Mouse (Mus musculus) hindbrain, embryonic 15.5 days (tissue): Measurements from ENCODE around the gene Cnst. TPM values are rescaled to one million over a fixed set of nuclear protein-coding genes. Genes with fewer than 3 reads are reported as not detected.

Experiments used
- ATAC-seq: fragments of 200-750 bp; cut with Nextera tagmentation; 2 replicates; pipeline ENCODE4 v1.8.0; 2017; ENCODE audit warnings: low read depth, moderate number of reproducible peaks, moderate TSS enrichment; ENCODE audit not compliant: low FRiP score
- H3K27ac ChIP-seq: fragments of 300-500 bp; sonication (generic); replicated peaks from 2 replicates; pipeline ENCODE4 v1.5.1; 2015; ENCODE audit warnings: mild to moderate bottlenecking, inconsistent platforms
- H3K27me3 ChIP-seq: fragments of 300-500 bp; sonication (generic); 2 replicates; pipeline ENCODE4 v1.6.1; 2015; ENCODE audit warnings: control low read depth, inconsistent platforms
- H3K36me3 ChIP-seq: fragments of 300-500 bp; sonication (generic); 2 replicates; pipeline ENCODE4 v1.6.1; 2015; ENCODE audit warnings: control low read depth, inconsistent platforms
- H3K4me1 ChIP-seq: fragments of 300-500 bp; sonication (generic); replicated peaks from 2 replicates; pipeline ENCODE4 v1.6.1; 2015; ENCODE audit warnings: control low read depth, inconsistent platforms
- H3K4me2 ChIP-seq: fragments of 300-500 bp; sonication (generic); 2 replicates; pipeline ENCODE4 v1.6.1; 2015; ENCODE audit warnings: moderate library complexity, mild to moderate bottlenecking, inconsistent platforms
- H3K4me3 ChIP-seq: fragments of 300-500 bp; sonication (generic); 2 replicates; pipeline ENCODE4 v1.5.1; 2015; ENCODE audit warnings: mild to moderate bottlenecking, inconsistent platforms
- H3K9ac ChIP-seq: fragments of 300-500 bp; sonication (generic); 2 replicates; pipeline ENCODE4 v1.6.1; 2015; ENCODE audit warnings: inconsistent platforms
- H3K9me3 ChIP-seq: fragments of 300-500 bp; sonication (generic); 2 replicates; pipeline ENCODE4 v1.6.1; 2016; ENCODE audit warnings: control low read depth, inconsistent platforms
- WGBS: fragments of 180-500 bp; shearing (Covaris S2); methylation state at CpG from one replicate; pipeline ENCODE4 v1.1.7; 2015; 5-methylcytosine and 5-hydroxymethylcytosine counted together
- polyA plus RNA-seq: library from polyadenylated mRNA; unstranded; fragments of >200 nt; fragmentation: Nextera tagmentation; extraction: Ambion mirVana; gene quantifications from 2 replicates; pipeline ENCODE4 v1.2.1, GENCODE M21; 2015

The Cnst gene
- polyA plus RNA-seq, 1 experiment from 2014 or later = 26.2 TPM

- H3K9me3 ChIP-seq = no peaks in the 10 kb centered on the region
- H3K27me3 ChIP-seq = no peaks in the 10 kb centered on the region
- H3K9ac ChIP-seq = no peak overlapping the region
- H3K4me2 ChIP-seq = no peak overlapping the region
- no peak overlapping the region for H3K4me3 ChIP-seq
- 82% methylated on average over 11 of the region's 11 CpGs for WGBS
- no peaks in the 10 kb centered on the region for H3K4me1 ChIP-seq
- no peak overlapping the region for H3K27ac ChIP-seq
- ATAC-seq = no peak
- no peaks in the 10 kb centered on the region for H3K36me3 ChIP-seq
Observed at GRCm38 (mm10) chr1:179559446-179560194, 13.4 kb downstream of the Cnst start.

GRCm38 (mm10) chr1:179560845-179561430 lies 14.8 kb downstream of the Cnst start:
- Histone ChIP-seq H3K9me3 (no peaks in the 10 kb centered on the region), H3K4me3 (no peak overlapping the region), H3K36me3 (no peaks in the 10 kb centered on the region), H3K27ac (no peak overlapping the region), H3K4me1 (no peaks in the 10 kb centered on the region), H3K4me2 (no peak overlapping the region), H3K9ac (no peak overlapping the region), H3K27me3 (no peaks in the 10 kb centered on the region)
- no peak for ATAC-seq
- WGBS = 94% methylated on average over 6 of the region's 6 CpGs

GRCm38 (mm10) chr1:179563211-179563610 lies 17.0 kb downstream of the Cnst start:
- H3K36me3 ChIP-seq = no peaks in the 10 kb centered on the region
- no peak for ATAC-seq
- H3K27ac ChIP-seq = no peak overlapping the region
- H3K4me1 ChIP-seq = peaks cover 6% of the 10 kb centered on the region; the same call in 1 of the 2 replicates
- WGBS = 82% methylated on average over 4 of the region's 4 CpGs
- no peak overlapping the region for H3K4me3 ChIP-seq
- H3K9ac ChIP-seq = no peak overlapping the region
- no peaks in the 10 kb centered on the region for H3K9me3 ChIP-seq
- H3K27me3 ChIP-seq = no peaks in the 10 kb centered on the region
- H3K4me2 ChIP-seq = no peak overlapping the region

- Histone ChIP-seq H3K4me3 (no peak overlapping the region), H3K9me3 (no peaks in the 10 kb centered on the region), H3K36me3 (no peaks in the 10 kb centered on the region), H3K9ac (no peak overlapping the region), H3K4me2 (no peak overlapping the region), H3K27ac (no peak overlapping the region), H3K4me1 (peaks cover 6% of the 10 kb centered on the region; the same call in 1 of the 2 replicates), H3K27me3 (no peaks in the 10 kb centered on the region)
- no peak for ATAC-seq
- WGBS = 87% methylated on average over 5 of the region's 5 CpGs
Observed at GRCm38 (mm10) chr1:179563926-179564325, 17.8 kb downstream of the Cnst start.

GRCm38 (mm10) chr1:179567558-179567957 lies 21.4 kb downstream of the Cnst start:
- no peak overlapping the region for H3K27ac ChIP-seq
- peaks cover 6% of the 10 kb centered on the region; the same call in 1 of the 2 replicates for H3K4me1 ChIP-seq
- ATAC-seq = no peak
- H3K4me3 ChIP-seq = no peak overlapping the region
- no peaks in the 10 kb centered on the region for H3K27me3 ChIP-seq
- 34% methylated on average over 7 of the region's 7 CpGs for WGBS
- no peak overlapping the region for H3K9ac ChIP-seq
- H3K4me2 ChIP-seq = no peak overlapping the region
- H3K9me3 ChIP-seq = no peaks in the 10 kb centered on the region
- no peaks in the 10 kb centered on the region for H3K36me3 ChIP-seq

GRCm38 (mm10) chr1:179568690-179569398 lies 22.7 kb downstream of the Cnst start:
- Histone ChIP-seq H3K27ac (no peak overlapping the region), H3K36me3 (no peaks in the 10 kb centered on the region), H3K27me3 (no peaks in the 10 kb centered on the region), H3K9me3 (no peaks in the 10 kb centered on the region), H3K4me1 (peaks cover 6% of the 10 kb centered on the region; the same call in 1 of the 2 replicates), H3K4me2 (no peak overlapping the region), H3K9ac (no peak overlapping the region), H3K4me3 (no peak overlapping the region)
- 91% methylated on average over 4 of the region's 4 CpGs for WGBS
- ATAC-seq = no peak

- Histone ChIP-seq H3K4me2 (no peak overlapping the region), H3K4me1 (peaks cover 6% of the 10 kb centered on the region; the same call in 1 of the 2 replicates), H3K4me3 (no peak overlapping the region), H3K27ac (no peak overlapping the region), H3K27me3 (no peaks in the 10 kb centered on the region), H3K9me3 (no peaks in the 10 kb centered on the region), H3K36me3 (no peaks in the 10 kb centered on the region), H3K9ac (no peak overlapping the region)
- ATAC-seq = no peak
- 95% methylated on average over 1 of the region's 1 CpGs for WGBS
Observed at GRCm38 (mm10) chr1:179570482-179570881, 24.3 kb downstream of the Cnst start.

GRCm38 (mm10) chr1:179571686-179572085 lies 25.5 kb downstream of the Cnst start:
- no peaks in the 10 kb centered on the region for H3K9me3 ChIP-seq

GRCm38 (mm10) chr1:179573650-179574206 lies 27.6 kb downstream of the Cnst start:
- Histone ChIP-seq H3K4me3 (no peak overlapping the region), H3K9ac (no peak overlapping the region), H3K27me3 (no peaks in the 10 kb centered on the region), H3K4me2 (no peak overlapping the region), H3K36me3 (no peaks in the 10 kb centered on the region), H3K4me1 (no peaks in the 10 kb centered on the region), H3K27ac (no peak overlapping the region), H3K9me3 (no peaks in the 10 kb centered on the region)
- 86% methylated on average over 6 of the region's 6 CpGs for WGBS
- ATAC-seq = no peak

More at GRCm38 (mm10) chr1:179571686-179572085, 25.5 kb downstream of the Cnst start:
- Histone ChIP-seq H3K27ac (no peak overlapping the region), H3K9ac (no peak overlapping the region), H3K27me3 (no peaks in the 10 kb centered on the region), H3K4me2 (no peak overlapping the region), H3K36me3 (no peaks in the 10 kb centered on the region), H3K4me3 (no peak overlapping the region), H3K4me1 (peaks cover 6% of the 10 kb centered on the region; the same call in 1 of the 2 replicates)
- 84% methylated on average over 4 of the region's 4 CpGs for WGBS
- ATAC-seq = no peak

- H3K27me3 ChIP-seq = no peaks in the 10 kb centered on the region
- no peak overlapping the region for H3K4me3 ChIP-seq
- H3K9ac ChIP-seq = no peak overlapping the region
- WGBS = 80% methylated on average over 6 of the region's 6 CpGs
- no peak overlapping the region for H3K27ac ChIP-seq
- H3K4me2 ChIP-seq = no peak overlapping the region
- H3K36me3 ChIP-seq = peaks cover 7% of the 10 kb centered on the region; the same call in 1 of the 2 replicates
- no peaks in the 10 kb centered on the region for H3K9me3 ChIP-seq
- no peak for ATAC-seq
- no peaks in the 10 kb centered on the region for H3K4me1 ChIP-seq
Observed at GRCm38 (mm10) chr1:179578625-179579024, 32.5 kb downstream of the Cnst start.

- WGBS = 82% methylated on average over 8 of the region's 8 CpGs
- H3K4me1 ChIP-seq = no peaks in the 10 kb centered on the region
- H3K36me3 ChIP-seq = peaks cover 7% of the 10 kb centered on the region; the same call in 1 of the 2 replicates
- no peaks in the 10 kb centered on the region for H3K27me3 ChIP-seq
- no peak overlapping the region for H3K4me2 ChIP-seq
- H3K27ac ChIP-seq = no peak overlapping the region
- no peaks in the 10 kb centered on the region for H3K9me3 ChIP-seq
- no peak for ATAC-seq
- no peak overlapping the region for H3K4me3 ChIP-seq
- no peak overlapping the region for H3K9ac ChIP-seq
Observed at GRCm38 (mm10) chr1:179580200-179580599, 34.0 kb downstream of the Cnst start.

GRCm38 (mm10) chr1:179581422-179581821 lies 35.3 kb downstream of the Cnst start:
- H3K9ac ChIP-seq = no peak overlapping the region
- peaks cover 7% of the 10 kb centered on the region; the same call in 1 of the 2 replicates for H3K36me3 ChIP-seq
- H3K27me3 ChIP-seq = no peaks in the 10 kb centered on the region
- no peak overlapping the region for H3K4me3 ChIP-seq
- no peaks in the 10 kb centered on the region for H3K9me3 ChIP-seq
- no peak overlapping the region for H3K27ac ChIP-seq
- H3K4me2 ChIP-seq = no peak overlapping the region
- no peak for ATAC-seq
- WGBS = 71% methylated on average over 10 of the region's 10 CpGs
- H3K4me1 ChIP-seq = peaks cover 2% of the 10 kb centered on the region; the same call in 1 of the 2 replicates
